Mouse (Mus musculus) regulatory T cell (primary cell): ENCODE measurements around the gene Ift43.

Source experiments
- in situ Hi-C: fragments of 300-600 bp; cut with MboI, MseI; formaldehyde crosslinking; loops from one replicate; pipeline ENCODE4 v1.15.1; 2025; ENCODE audit warnings: high pct_unique_total_duplicates

Gene Ift43

GRCm38 (mm10) chr12:86082481-86083012, at the start of gene Ift43:
TSS of gene Ift43 (plus strand) at chr12:86082541.
- in situ Hi-C loops, result no loop called here

DNA sequence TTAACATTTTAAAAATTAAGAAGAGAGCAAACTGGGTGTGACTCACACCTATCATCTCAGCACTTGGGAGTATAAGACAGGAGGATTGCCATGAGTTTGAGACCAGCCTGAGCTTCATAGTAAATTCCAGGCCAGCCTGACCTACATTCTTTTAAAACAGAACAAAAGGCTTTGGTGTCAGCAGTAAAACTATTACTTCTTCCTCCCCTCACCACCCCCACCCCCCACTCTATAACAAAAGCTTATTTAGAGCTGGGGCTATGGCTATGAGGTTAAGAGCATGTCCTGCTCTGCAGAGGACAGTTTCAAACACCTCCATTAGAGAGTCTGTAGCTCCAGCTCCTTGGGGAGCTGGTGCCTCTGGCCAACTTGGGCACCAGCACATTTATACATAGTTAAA, 46.8 kb upstream of the Ift43 start:
- in situ Hi-C loops, result no loop called here

DNA sequence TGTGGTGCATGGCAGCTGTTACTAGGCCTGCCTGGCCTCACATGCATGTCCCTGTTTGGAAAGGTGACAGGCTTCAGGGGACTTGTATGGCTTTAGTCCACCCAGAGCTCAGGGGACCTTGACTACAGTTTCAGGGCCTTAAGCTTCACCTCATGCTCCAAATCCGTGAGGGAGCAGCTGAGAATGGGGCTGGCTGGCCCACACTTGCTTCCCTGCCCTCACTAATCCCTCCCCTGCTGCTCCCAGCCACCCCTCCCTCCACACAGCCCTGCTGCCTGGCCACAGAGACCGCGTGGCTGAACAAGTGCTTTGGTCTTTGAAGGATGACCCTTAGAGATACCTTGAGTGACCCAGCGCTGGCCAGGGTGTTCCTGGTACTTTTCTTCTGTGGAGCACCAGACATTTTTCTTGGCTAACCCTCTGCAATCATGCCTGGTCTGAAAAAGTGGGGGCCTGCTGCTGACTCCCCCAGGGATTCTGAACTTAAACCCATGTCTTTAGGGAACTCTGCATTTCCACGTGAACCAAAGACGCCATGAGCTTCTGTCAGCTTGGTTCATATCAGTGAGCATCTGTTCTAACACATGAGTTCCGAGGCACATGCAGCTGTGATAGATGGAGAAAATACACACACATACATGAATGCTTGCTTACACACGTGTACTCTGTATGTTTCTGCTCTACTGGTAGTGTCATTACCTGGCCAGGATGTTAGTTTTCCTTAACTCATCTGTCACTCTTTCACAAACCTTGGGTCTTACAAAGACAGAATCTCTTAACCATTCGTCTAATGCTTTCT, 45.8 kb upstream of the Ift43 start:
- in situ Hi-C loops, result no loop called here

- in situ Hi-C loops, result no loop called here
These were observed 45.0 kb upstream of the Ift43 start for GRCm38 (mm10) chr12:86037235-86037921.

- in situ Hi-C loops, result no loop called here
These were observed 43.3 kb upstream of the Ift43 start for GRCm38 (mm10) chr12:86039078-86039477.

DNA sequence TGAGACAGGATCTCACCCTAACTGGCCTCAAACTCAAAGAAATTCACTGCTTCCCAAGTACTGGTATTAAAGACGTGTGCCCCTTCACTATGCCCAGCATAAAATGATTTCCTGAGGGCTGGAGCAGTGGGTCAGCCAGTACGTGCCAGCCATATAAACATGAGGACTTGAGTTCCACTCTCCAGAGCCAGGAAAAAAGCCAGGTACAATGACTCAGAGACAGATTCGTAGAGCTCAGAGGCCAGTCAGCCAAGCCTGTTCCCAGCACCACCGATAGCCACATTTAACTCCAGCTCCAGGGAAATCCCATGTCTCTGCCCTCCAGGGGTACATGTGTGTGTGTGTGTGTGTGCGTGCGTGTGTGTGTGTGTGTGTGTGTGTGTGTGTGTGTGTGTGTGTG, 42.6 kb upstream of the Ift43 start:
- in situ Hi-C loops, result no loop called here

- in situ Hi-C loops, result no loop called here
These were observed 36.2 kb upstream of the Ift43 start for GRCm38 (mm10) chr12:86046141-86046540.

DNA sequence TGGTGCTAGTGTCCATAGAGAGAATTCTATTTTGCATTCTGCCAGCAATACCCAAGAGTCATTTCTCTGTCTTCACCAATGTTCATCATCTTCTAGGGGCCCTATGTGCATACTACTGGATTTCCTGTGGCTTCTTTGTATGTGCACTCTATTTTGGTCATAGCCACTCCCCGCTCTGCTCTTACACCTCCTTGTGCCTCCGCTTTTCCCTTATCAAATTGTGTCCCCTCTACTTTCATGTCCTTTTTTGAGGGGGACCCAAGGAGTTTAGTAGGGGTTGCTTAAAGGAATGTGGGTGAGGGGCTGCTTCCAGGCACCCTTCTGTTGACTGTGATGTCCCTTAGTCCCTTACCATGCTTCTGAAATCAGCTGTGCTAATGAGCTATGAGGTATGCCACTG, 35.6 kb upstream of the Ift43 start:
- in situ Hi-C loops, result no loop called here

- in situ Hi-C loops, result no loop called here
These were observed 35.0 kb upstream of the Ift43 start for GRCm38 (mm10) chr12:86047376-86047775.

- in situ Hi-C loops, result no loop called here
These were observed 32.5 kb upstream of the Ift43 start for GRCm38 (mm10) chr12:86049813-86050212.

GRCm38 (mm10) chr12:86051477-86051876, 30.9 kb upstream of the Ift43 start:
- in situ Hi-C loops, result no loop called here

GRCm38 (mm10) chr12:86055306-86055705, 27.0 kb upstream of the Ift43 start:
- in situ Hi-C loops, result no loop called here

DNA sequence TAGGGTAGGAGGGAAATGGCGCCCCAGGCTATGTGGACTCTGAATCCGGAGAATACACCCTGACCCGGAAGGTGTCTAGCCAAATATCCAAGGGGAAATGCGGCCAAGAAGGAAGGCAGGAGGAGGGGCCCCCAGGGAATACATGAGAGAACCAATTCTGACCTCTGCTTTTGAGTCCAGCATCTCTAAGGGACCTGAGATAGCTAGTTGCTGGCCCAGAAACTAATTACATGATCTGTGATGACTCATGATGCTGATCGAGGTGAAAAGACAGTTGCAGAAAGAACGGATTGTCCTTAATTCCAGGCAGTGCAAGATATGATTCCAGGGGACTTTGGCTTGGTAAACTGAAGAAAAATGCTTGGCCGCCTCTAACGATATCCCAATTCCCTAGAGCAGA, 25.4 kb upstream of the Ift43 start:
- in situ Hi-C loops, result no loop called here

DNA sequence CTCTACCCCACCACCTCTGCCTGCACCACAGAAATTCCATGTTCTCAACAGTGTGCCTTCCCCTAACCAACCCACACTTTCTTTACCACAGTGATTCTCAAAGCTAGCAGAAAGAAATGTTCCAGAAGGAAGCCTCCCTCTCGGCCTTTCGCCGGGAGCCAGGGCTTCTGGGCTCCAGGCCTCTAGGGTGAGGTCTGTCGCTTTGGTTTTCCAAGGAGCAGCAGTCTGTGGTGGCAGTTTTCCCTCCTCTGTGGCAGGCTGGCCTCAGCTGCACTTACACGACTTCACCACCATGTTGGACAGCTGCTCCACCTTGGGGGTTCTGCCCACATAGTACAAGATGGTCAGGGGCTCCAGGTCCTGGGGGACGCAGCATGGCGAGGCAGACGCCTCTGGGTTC, 24.8 kb upstream of the Ift43 start:
- in situ Hi-C loops, result no loop called here

GRCm38 (mm10) chr12:86059341-86059740, 23.0 kb upstream of the Ift43 start:
- in situ Hi-C loops, result no loop called here

- in situ Hi-C loops, result no loop called here
These were observed 17.5 kb upstream of the Ift43 start for GRCm38 (mm10) chr12:86064796-86065195.

GRCm38 (mm10) chr12:86071432-86071831, 10.9 kb upstream of the Ift43 start:
- in situ Hi-C loops, result loop anchor here (10.0 kb wide), 1 partner anchor 227 kb away; no protein-coding TSS in a partner anchor

DNA sequence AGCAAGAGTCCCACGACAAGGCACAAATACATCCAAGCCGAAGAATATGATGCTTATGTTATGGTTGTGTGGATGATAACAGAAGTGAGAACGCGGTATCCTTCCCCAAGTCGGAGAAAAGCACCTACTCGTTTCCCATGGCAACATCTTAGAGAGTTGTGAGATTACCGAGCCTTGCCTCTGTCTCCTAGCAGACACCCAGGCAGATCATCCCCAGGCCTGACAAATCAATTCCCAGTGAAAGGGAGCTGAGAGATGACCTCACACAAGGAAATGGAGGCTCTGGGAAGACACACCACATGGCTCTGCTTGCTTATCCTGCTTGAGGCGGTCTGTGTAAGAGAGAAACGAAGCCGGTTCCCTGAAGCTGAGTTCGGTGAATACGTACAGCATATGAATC, 7.7 kb upstream of the Ift43 start:
- in situ Hi-C loops, result loop anchor here (5.0 to 10.0 kb wide), 3 partner anchors 47 to 230 kb away; no protein-coding TSS in a partner anchor

DNA sequence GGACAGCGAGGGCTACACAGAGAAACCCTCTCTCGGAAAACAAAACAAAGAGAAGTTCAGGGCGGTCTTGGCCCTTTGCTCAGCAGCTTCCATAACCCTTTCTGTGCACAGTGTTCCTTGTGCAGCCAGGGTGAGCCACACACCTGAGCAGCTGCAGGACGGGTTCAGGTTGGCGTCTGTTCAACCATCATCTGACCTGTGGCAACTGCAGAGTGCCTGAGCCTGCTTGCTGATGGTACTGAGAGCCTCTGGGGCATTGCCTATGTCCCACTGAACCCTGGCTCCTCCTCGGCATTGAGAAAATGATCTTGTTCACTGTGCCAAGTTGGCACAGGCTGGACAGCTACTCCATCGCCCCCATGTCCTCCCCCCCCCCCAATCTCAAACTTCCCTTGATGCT, 7.0 kb upstream of the Ift43 start:
- in situ Hi-C loops, result loop anchor here (5.0 to 10.0 kb wide), 3 partner anchors 48 to 231 kb away; no protein-coding TSS in a partner anchor

GRCm38 (mm10) chr12:86076321-86076901, 5.9 kb upstream of the Ift43 start:
- in situ Hi-C loops, result loop anchor here (5.0 to 10.0 kb wide), 3 partner anchors 49 to 232 kb away; no protein-coding TSS in a partner anchor

DNA sequence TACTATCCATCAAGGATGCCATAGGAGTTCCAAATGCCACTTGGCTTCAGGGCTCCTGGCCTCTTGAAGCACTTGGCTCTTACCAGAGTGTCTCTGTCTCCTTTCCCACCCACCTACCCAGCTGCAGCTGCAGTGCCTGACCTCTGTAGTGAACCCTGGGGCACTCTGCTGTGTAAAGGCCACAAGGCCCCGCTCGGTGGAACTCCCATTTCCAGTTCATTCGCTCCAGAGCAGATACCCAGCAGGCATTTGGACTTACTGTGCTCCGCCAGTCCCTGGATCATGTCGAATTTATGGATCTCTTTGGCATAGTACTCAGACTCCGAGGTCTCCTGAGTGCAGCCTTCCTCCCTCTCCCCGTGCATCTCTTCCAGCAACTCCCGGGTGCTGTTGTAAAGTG, 5.0 kb upstream of the Ift43 start:
- in situ Hi-C loops, result loop anchor here (5.0 to 10.0 kb wide), 3 partner anchors 50 to 233 kb away; no protein-coding TSS in a partner anchor

DNA sequence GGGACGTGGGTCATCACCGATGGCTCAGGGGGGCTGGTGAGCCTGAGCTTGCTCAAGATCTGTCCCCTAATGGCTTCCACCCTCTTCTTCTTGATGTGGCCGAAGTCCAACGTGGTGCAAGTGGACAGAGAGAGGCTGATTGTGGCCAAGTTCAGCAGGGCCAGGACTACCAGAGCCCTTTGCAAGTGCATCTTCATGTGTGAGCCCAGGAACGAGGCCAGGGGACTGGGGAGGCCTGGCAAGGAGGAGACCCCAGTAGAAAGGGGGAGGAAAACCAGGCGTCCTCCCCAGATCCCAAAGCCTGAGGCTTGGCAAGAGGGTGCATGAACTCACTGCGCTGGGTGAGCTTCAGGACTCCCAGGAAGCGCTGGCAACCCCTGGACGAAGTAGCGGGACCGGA, 4.6 kb upstream of the Ift43 start:
- in situ Hi-C loops, result loop anchor here (5.0 to 10.0 kb wide), 3 partner anchors 50 to 233 kb away; no protein-coding TSS in a partner anchor
